Mouse (Mus musculus) liver, embryonic 11.5 days (tissue): ENCODE measurements around the gene Morc3. TPM values are rescaled to one million over a fixed set of nuclear protein-coding genes. Genes with fewer than 3 reads are reported as not detected.
"Not testable (repeated sequence)": the region's sequence is repeated elsewhere in the genome, so short reads cannot be mapped to it uniquely, and the experiment has no call there.

Experiments used
- ATAC-seq: fragments of 200-750 bp; cut with Nextera tagmentation; replicated peaks from 2 replicates; pipeline ENCODE4 v1.8.0; 2017; ENCODE audit warnings: moderate number of reproducible peaks, mild to moderate bottlenecking, moderate TSS enrichment, moderate library complexity; ENCODE audit not compliant: low FRiP score
- DNase-seq: peaks from one replicate; pipeline ENCODE4 v3.0.0-alpha.2; 2017; ENCODE audit warnings: low spot score
- H3K27ac ChIP-seq: fragments of 300-500 bp; sonication (generic); 2 replicates; pipeline ENCODE4 v1.5.1; 2014; ENCODE audit warnings: mild to moderate bottlenecking, low read depth, low read length, control low read depth
- H3K27me3 ChIP-seq: fragments of 300-500 bp; sonication (generic); replicated peaks from 2 replicates; pipeline ENCODE4 v1.6.1; 2014; ENCODE audit warnings: low read length, mixed read lengths; ENCODE audit not compliant: control insufficient read depth, insufficient read depth
- H3K36me3 ChIP-seq: fragments of 300-500 bp; sonication (generic); 2 replicates; pipeline ENCODE4 v1.6.1; 2014; ENCODE audit warnings: mild to moderate bottlenecking, low read length, moderate library complexity, mixed read lengths; ENCODE audit not compliant: control insufficient read depth, insufficient read depth
- H3K4me1 ChIP-seq: fragments of 300-500 bp; sonication (generic); replicated peaks from 2 replicates; pipeline ENCODE4 v1.6.1; 2014; ENCODE audit warnings: low read length, mixed read lengths; ENCODE audit not compliant: control insufficient read depth, insufficient read depth
- H3K4me2 ChIP-seq: fragments of 300-500 bp; sonication (generic); 2 replicates; pipeline ENCODE4 v1.6.1; 2014; ENCODE audit warnings: mild to moderate bottlenecking, control low read depth, moderate library complexity
- H3K4me3 ChIP-seq: fragments of 300-500 bp; sonication (generic); 2 replicates; pipeline ENCODE4 v1.5.1; 2014; ENCODE audit warnings: low read depth, low read length, control low read depth
- H3K9ac ChIP-seq: fragments of 300-500 bp; sonication (generic); 2 replicates; pipeline ENCODE4 v1.6.1; 2014; ENCODE audit warnings: low read depth, low read length, control low read depth
- H3K9me3 ChIP-seq: fragments of 300-500 bp; sonication (generic); 2 replicates; pipeline ENCODE4 v1.6.1; 2016; ENCODE audit warnings: low read length, inconsistent platforms, mixed read lengths; ENCODE audit not compliant: control insufficient read depth
- WGBS: fragments of 180-500 bp; shearing (Covaris S2); extraction: QIAGEN DNeasy Blood & Tissue Kit; methylation state at CpG from one replicate; pipeline ENCODE4 v1.1.7; 2014; 5-methylcytosine and 5-hydroxymethylcytosine counted together
- polyA plus RNA-seq: library from polyadenylated mRNA; unstranded; fragments of >200 nt; fragmentation: Nextera tagmentation; extraction: Ambion mirVana; gene quantifications from 2 replicates; pipeline ENCODE4 v1.2.1, GENCODE M21; 2014

Morc3 gene
- polyA plus RNA-seq, 1 experiment from 2014 or later: 37.0 TPM

DNA sequence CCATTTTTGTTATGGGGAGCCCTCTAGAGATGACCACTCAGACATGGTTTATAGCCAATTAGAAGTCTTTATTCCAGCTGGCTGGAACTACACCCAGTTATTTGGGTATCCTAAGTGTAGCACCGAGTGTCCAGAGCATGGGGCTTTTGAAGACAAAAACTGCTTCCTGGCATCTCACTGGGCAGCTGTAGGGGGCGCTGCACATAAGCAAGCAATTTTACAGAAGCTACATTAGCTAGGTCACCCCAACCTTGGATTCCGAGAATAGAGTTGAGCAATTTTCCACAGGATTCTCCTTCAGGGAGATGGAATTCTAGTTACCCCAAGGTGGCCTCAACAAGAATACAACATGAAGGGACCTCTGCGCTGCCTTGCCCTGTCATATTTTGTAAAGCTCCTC is 7.1 kb upstream of the Morc3 start:
- no peak overlapping the region for H3K27ac ChIP-seq
- 84% methylated on average over 4 of the region's 4 CpGs for WGBS
- H3K4me3 ChIP-seq: no peak overlapping the region
- no peaks in the 10 kb centered on the region for H3K36me3 ChIP-seq
- H3K9me3 ChIP-seq: no peaks in the 10 kb centered on the region
- H3K4me2 ChIP-seq: no peak overlapping the region
- no peaks in the 10 kb centered on the region; the same call in 1 of the 2 replicates for H3K4me1 ChIP-seq
- H3K27me3 ChIP-seq: no peaks in the 10 kb centered on the region
- ATAC-seq (no peak), DNase-seq (no peak)
- no peak overlapping the region for H3K9ac ChIP-seq

DNA sequence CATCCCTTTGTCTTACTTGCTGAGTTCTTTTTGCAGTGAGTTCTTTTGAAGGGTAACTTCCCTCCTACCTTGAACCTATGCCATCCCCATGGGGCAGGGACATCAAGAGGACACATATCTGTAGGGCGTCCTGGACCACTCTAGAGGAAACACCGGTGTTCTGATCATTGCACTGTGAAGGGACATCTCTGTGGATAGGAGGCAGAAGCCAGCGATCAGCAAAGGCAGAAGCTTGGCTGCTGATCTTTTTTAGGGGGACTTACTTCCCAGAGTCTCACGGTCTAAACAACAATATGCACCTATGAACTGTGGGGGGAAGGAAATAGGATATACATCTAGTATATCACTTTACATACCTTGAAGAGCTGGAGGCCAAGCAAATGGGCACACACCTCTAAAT is 6.5 kb upstream of the Morc3 start:
- Histone ChIP-seq H3K4me1 (no peaks in the 10 kb centered on the region), H3K4me2 (no peak overlapping the region), H3K9me3 (no peaks in the 10 kb centered on the region), H3K27ac (no peak overlapping the region), H3K4me3 (no peak overlapping the region), H3K36me3 (no peaks in the 10 kb centered on the region), H3K27me3 (no peaks in the 10 kb centered on the region), H3K9ac (no peak overlapping the region)
- no peak for ATAC-seq
- DNase-seq: no peak
- WGBS: 82% methylated on average over 4 of the region's 4 CpGs

DNA sequence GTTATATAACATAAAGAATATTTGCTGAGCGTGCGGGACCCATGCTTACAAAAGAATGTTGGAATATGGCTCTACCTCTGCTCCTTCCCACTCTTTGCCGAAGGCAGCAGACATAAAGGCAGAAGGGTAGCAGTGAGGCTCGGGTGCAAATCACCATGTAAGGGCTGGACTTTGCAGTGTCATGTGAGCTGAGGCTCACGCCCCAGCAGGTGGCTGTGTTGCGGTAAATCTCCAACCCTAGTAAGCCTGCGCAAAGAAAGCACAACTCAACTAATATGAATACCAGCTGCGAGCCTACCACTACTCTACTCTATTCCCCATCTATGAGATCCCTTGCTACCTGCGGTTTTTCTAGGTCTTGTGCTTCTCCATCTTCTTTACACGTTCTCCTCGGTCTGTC is 5.9 kb upstream of the Morc3 start:
- WGBS: 62% methylated on average over 11 of the region's 11 CpGs

DNA sequence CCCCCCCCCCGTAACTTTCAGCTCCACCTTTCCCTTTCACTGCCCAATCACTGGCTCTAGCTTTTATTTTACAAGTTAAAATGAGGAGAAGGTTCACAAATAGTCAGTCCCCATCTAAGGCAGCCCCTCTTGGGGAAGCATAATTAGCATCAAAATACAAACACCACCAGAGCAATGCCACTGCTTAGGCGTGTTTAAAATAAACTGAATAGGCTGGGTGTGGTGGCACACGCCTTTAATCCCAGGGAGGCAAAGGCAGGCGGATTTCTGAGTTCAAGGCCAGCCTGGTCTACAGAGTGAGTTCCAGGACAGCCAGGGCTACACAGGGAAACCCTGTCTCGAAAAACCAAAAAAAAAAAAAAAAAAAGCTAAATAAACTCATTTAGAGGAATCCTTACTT is 5.4 kb upstream of the Morc3 start:
- H3K4me3 ChIP-seq, H3K9ac ChIP-seq, ATAC-seq, H3K27me3 ChIP-seq, H3K4me2 ChIP-seq, H3K9me3 ChIP-seq, DNase-seq, H3K36me3 ChIP-seq, H3K27ac ChIP-seq, H3K4me1 ChIP-seq: not testable (repeated sequence)
- 60% methylated on average over 5 of the region's 5 CpGs for WGBS

More for the DNA sequence above, 5.9 kb upstream of the Morc3 start:
- H3K9me3 ChIP-seq: no peaks in the 10 kb centered on the region
- no peaks in the 10 kb centered on the region for H3K4me1 ChIP-seq
- no peak overlapping the region for H3K4me3 ChIP-seq
- no peaks in the 10 kb centered on the region for H3K27me3 ChIP-seq
- DNase-seq (no peak), ATAC-seq (no peak)
- no peak overlapping the region for H3K27ac ChIP-seq
- H3K36me3 ChIP-seq: no peaks in the 10 kb centered on the region
- no peak overlapping the region for H3K4me2 ChIP-seq
- H3K9ac ChIP-seq: no peak overlapping the region

DNA sequence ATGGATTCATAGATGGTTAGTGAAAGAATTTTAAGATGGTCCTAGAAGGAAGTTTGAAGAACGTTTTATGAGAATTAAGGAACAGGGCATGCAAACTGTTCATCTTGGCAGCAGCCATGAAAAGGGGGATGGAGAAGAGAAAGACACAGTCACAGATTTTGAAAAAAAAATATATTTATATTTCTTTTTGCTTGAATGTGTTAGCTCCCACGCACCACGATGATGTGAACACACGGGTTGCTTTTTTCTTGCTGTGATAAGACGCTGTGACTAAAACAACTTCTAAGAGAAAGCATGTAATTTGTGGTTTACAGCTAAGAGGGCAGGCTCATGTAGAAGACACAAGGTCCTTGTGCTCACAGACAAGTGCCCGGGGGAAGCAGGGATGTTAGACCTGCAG is 5.0 kb upstream of the Morc3 start:
- H3K4me2 ChIP-seq: no peak overlapping the region
- no peak overlapping the region for H3K4me3 ChIP-seq
- DNase-seq (no peak), ATAC-seq (no peak)
- WGBS: 86% methylated on average over 6 of the region's 6 CpGs
- H3K9ac ChIP-seq: no peak overlapping the region
- no peaks in the 10 kb centered on the region for H3K4me1 ChIP-seq
- no peaks in the 10 kb centered on the region for H3K9me3 ChIP-seq
- no peaks in the 10 kb centered on the region for H3K27me3 ChIP-seq
- H3K27ac ChIP-seq: no peak overlapping the region
- no peaks in the 10 kb centered on the region for H3K36me3 ChIP-seq

DNA sequence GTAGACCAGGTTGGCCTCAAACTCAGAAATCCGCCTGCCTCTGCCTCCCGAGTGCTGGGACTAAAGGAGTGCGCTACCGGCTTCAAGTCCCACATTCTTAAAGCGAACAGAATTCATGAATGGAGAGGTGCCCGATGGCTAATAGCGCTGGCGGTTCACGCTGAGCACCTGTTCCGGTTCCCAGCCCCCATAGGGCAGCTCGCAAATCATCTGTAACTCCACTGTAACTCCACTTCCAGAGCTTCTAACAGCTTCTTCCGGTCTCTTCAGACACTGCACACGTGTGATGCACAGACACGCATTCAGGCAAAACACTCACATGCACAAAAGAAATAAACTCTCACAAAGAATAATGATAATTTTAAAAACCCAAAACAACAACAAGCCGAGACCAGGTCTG is 2.4 kb upstream of the Morc3 start:
- Histone ChIP-seq H3K36me3 (no peaks in the 10 kb centered on the region), H3K27me3 (no peaks in the 10 kb centered on the region), H3K4me2 (no peak overlapping the region), H3K4me3 (no peak overlapping the region), H3K27ac (no peak overlapping the region), H3K4me1 (peaks cover 8% of the 10 kb centered on the region; the same call in 1 of the 2 replicates), H3K9ac (no peak overlapping the region), H3K9me3 (no peaks in the 10 kb centered on the region)
- DNase-seq (no peak), ATAC-seq (no peak)
- WGBS: 91% methylated on average over 15 of the region's 15 CpGs

DNA sequence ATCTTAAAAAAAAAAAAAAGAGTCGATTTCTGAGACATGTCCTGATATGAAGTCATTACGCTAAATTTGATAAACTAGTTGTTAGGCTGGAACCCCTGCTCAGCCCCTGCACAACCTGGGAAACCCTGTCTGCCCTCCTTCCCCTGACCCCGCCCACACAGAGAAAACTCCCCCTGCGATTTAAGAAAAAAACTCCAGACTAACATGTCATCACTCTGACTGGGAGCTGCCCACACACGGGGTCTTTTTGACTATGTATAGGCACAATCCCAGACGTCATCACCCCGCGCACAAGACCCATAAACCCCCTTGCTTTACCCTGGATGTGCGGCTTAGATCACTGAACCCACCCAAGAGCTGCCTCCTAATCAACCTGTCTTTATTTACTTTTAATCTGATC is 1.9 kb upstream of the Morc3 start:
- H3K9ac ChIP-seq: no peak overlapping the region
- H3K9me3 ChIP-seq: no peaks in the 10 kb centered on the region
- no peaks in the 10 kb centered on the region for H3K36me3 ChIP-seq
- no peak overlapping the region for H3K4me3 ChIP-seq
- peaks cover 8% of the 10 kb centered on the region; the same call in 1 of the 2 replicates for H3K4me1 ChIP-seq
- ATAC-seq: no peak
- DNase-seq: no peak
- H3K27me3 ChIP-seq: no peaks in the 10 kb centered on the region
- WGBS: 80% methylated on average over 9 of the region's 9 CpGs
- H3K27ac ChIP-seq: no peak overlapping the region
- no peak overlapping the region for H3K4me2 ChIP-seq

DNA sequence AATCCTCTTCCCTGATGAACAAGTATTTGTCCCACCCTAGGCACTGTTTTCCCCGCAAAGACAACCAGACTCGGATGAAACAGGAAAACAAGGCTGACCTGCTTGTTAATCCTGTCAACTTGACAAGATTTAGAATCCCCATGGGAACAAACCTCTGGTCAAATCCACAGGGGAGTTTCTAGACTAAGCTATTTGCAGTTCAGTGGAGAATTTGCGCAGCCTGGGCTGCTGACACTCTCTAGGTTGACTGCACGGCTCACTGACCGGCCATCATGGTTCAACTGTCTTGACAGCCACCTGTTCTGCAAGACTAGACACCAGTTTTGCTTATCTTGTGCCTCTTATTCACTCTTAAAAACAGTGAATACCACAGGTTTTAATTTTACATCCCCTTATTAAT is 1.0 kb upstream of the Morc3 start:
- no peak for DNase-seq

DNA sequence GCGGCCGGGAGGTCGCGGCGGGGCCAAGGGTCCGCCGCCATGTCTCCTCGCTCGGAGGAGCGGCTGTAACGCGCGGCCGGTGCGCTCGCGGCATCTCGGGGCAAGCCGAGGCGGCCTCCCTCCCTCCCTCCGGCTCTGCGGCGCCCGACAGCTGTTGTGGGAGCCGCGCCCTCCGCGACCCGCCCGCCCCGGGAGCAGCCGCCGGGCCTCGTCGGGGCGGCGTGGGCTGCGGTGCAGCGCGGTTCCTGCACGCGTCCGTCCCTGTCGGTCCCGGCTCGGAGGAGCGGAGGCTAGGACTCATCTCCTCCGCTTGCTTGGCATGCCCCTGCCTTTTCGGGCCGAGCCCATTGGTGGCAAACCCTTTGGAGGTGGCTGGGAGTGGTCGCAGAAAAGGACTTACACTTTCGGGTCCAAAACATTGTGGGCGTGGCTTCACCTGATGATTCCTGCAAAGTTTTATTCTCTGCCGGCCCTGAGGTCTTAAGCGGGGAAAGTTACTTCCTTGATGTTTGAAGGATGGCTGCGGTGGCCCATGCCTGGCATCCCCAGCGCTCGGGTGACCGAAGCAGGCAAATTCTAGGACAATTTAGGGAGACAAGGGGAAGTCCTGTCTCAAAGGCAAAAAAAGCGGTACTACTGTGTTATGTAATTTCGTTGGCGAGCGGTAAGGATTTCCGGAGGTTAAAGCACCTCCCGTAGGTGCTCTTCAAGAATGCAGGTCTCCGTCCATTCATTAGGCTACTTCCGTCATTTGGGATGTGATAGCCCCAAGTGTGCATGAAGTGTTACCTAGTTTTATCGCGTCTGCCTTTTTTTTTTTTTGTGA is 743 bp downstream of the Morc3 start:
- peak; percentile 61 for DNase-seq
- H3K9ac ChIP-seq: peak overlapping the region; percentile 99
- peak overlapping the region; percentile 85 for H3K4me2 ChIP-seq
- H3K27ac ChIP-seq: peak overlapping the region; percentile 96
- peaks cover 8% of the 10 kb centered on the region; the same call in 1 of the 2 replicates for H3K4me1 ChIP-seq
- H3K4me3 ChIP-seq: peak overlapping the region; percentile 97
- no peaks in the 10 kb centered on the region for H3K36me3 ChIP-seq
- H3K27me3 ChIP-seq: no peaks in the 10 kb centered on the region
- under 1% methylated on average over 58 of the region's 69 CpGs for WGBS
- no peaks in the 10 kb centered on the region for H3K9me3 ChIP-seq
- ATAC-seq: peak; percentile 62

More for the DNA sequence above, 1.0 kb upstream of the Morc3 start:
- Histone ChIP-seq H3K36me3 (no peaks in the 10 kb centered on the region), H3K4me3 (no peak overlapping the region), H3K27ac (no peak overlapping the region), H3K9me3 (no peaks in the 10 kb centered on the region), H3K4me2 (no peak overlapping the region), H3K9ac (no peak overlapping the region), H3K4me1 (peaks cover 8% of the 10 kb centered on the region; the same call in 1 of the 2 replicates), H3K27me3 (no peaks in the 10 kb centered on the region)
- WGBS: 87% methylated on average over 5 of the region's 5 CpGs
- no peak for ATAC-seq
